14 mouse cellular contexts compared by ENCODE assay signal in the genomic region with DNA sequence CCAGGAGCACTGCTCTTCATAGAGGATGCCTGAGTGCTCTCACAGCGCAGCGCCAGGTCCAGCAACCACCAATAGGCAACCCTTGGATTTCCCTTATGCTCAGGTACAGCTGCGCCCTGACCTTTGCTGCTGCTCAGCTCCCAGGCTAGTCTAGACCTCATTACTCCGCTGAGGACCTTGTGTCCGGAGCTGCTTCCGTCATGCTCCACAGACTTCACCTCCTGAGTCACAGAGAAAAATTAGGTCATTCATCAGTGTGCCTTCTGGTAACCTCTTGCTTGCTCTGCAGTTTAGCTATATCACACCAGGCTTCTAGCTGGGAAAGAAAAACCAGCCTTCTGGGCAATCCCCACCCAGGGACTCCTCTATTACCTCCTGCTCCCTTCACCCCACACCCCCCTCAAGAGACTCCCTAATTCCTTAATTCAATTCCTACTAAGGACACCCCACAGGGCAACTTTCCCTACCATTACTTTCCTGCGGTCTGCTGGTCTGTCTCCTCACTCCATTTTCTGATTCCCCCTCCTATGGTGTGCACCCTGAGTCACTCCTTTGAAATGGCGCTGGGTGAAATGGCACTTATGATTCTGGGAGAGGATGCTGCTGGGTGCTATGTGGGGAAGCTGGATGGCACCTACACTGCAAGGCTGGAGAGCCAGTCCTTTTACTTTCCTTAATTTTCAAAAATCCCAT.
DNase-seq lines count a peak whose midpoint lies in the region; ATAC-seq and TF ChIP-seq lines count a peak whose summit lies in the region.
"Had no signal": no experiment of that assay in that cellular context is flagged by ENCODE, and none has a peak within 500 bp of the region (broad histone marks: within the 10 kb centered on the region; RNA-seq: fewer than 3 reads in every experiment).

No protein-coding gene starts in this region.

- no peak overlapping the region for H3K27ac ChIP-seq in CH12.LX (ENCODE audit: insufficient read depth, low read depth)
- no peak overlapping the region for H3K27ac ChIP-seq in kidney, embryonic 16.5 days (ENCODE audit: low read length)
- H3K27ac ChIP-seq: forebrain, embryonic 12.5 days; lung, embryonic 15.5 days had no signal

- 0 out of 2 replicates have a peak, but pooled peaks have one; percentile 27 for TF ChIP-seq EP300 in CH12.LX (IDR thresholded peaks at IDR 0.05; ENCODE audit: low read length)

- peak; percentile 84 for ATAC-seq in kidney, embryonic 16.5 days (ENCODE audit: low FRiP score, low TSS enrichment)

- dilution Hi-C loops in CH12.LX (cut with MboI; ENCODE audit: extremely low pct_ligation_motif_present, extremely low pct_unique_long_range_greater_than_20kb, low sequenced_read_pairs): no loop called here

- peaks cover 6 to 30% of the 10 kb centered on the region in 2 experiments for H3K4me1 ChIP-seq in CH12.LX (ENCODE audit: control insufficient read depth in 1 of 2, insufficient read depth in 2 of 2)
- H3K4me1 ChIP-seq in kidney, embryonic 16.5 days (ENCODE audit: insufficient read depth, low read length): peaks cover 5% of the 10 kb centered on the region; the same call in 1 of the 2 replicates
- H3K4me1 ChIP-seq: forebrain, embryonic 12.5 days; lung, embryonic 15.5 days had no signal

- no peaks in the 10 kb centered on the region for H3K36me3 ChIP-seq in CH12.LX (replicated peaks in 1 of 2; ENCODE audit: control insufficient read depth in 1 of 2, insufficient read depth in 1 of 2, low read length in 1 of 2)
- H3K36me3 ChIP-seq in kidney, embryonic 16.5 days (ENCODE audit: insufficient read depth, low read length): no peaks in the 10 kb centered on the region
- H3K36me3 ChIP-seq: forebrain, embryonic 12.5 days; limb, embryonic 10.5 days; lung, embryonic 15.5 days had no signal

- TF ChIP-seq CTCF in CH12.LX (conservative IDR thresholded peaks at IDR 0.05 in 1 of 2, IDR thresholded peaks at IDR 0.05 in 1 of 2; ENCODE audit: low read depth in 2 of 2, low read length in 2 of 2): no peak

- H3K79me2 ChIP-seq in CH12.LX (replicated peaks; ENCODE audit: control insufficient read depth, extremely low read depth, insufficient read depth, poor library complexity, severe bottlenecking): no peaks in the 10 kb centered on the region

- TF ChIP-seq RAD21 in CH12.LX (IDR thresholded peaks at IDR 0.05; ENCODE audit: low read depth, low read length): no peak

- H3K9me3 ChIP-seq in CH12.LX (replicated peaks; ENCODE audit: low read length): no peaks in the 10 kb centered on the region
- H3K9me3 ChIP-seq in kidney, embryonic 16.5 days (ENCODE audit: low read length): no peaks in the 10 kb centered on the region
- H3K9me3 ChIP-seq: forebrain, embryonic 12.5 days; limb, embryonic 10.5 days; lung, embryonic 15.5 days had no signal

- H3K27me3 ChIP-seq in CH12.LX (replicated peaks): no peaks in the 10 kb centered on the region
- H3K27me3 ChIP-seq in kidney, embryonic 16.5 days (ENCODE audit: insufficient read depth, low read length): no peaks in the 10 kb centered on the region
- H3K27me3 ChIP-seq: forebrain, embryonic 12.5 days had no signal

- H3K9ac ChIP-seq in CH12.LX (ENCODE audit: insufficient read depth, low read depth): no peak overlapping the region
- H3K9ac ChIP-seq in kidney, embryonic 16.5 days (replicated peaks; ENCODE audit: low read length): no peak overlapping the region
- H3K9ac ChIP-seq: forebrain, embryonic 12.5 days; lung, embryonic 15.5 days had no signal

- no peak overlapping the region for H3K4me2 ChIP-seq in CH12.LX (ENCODE audit: insufficient read depth, low read depth, poor library complexity, severe bottlenecking)
- no peak overlapping the region for H3K4me2 ChIP-seq in kidney, embryonic 16.5 days (replicated peaks; ENCODE audit: low read depth, low read length)
- H3K4me2 ChIP-seq: forebrain, embryonic 12.5 days; lung, embryonic 15.5 days; midbrain, embryonic 11.5 days had no signal

- in situ Hi-C loops in CH12.LX (cut with MboI; ENCODE audit: low pct_ligation_motif_present, low pct_unique_long_range_greater_than_20kb, low sequenced_read_pairs): no loop called here

- H3K4me3 ChIP-seq in CH12.LX (replicated peaks in 1 of 3; ENCODE audit: low read depth in 2 of 3, low read length in 2 of 3, poor library complexity in 1 of 3): no peak overlapping the region
- no peak overlapping the region for H3K4me3 ChIP-seq in kidney, embryonic 16.5 days (ENCODE audit: low read length)
- H3K4me3 ChIP-seq: forebrain, embryonic 12.5 days; limb, embryonic 10.5 days; lung, embryonic 15.5 days had no signal

- peak; percentile 45 for DNase-seq in cerebellum, adult 11-12 months
- DNase-seq in cerebellum, adult 11 months: no peak
- no peak for DNase-seq in CH12.LX (ENCODE audit: extremely low read depth)
- DNase-seq in cerebellum, adult 9-10 months: peak; percentile 60
- no peak for DNase-seq in lung, postnatal 4 days
- DNase-seq in urinary bladder, postnatal 36 days (ENCODE audit: low spot score in 2 of 2): no peak
- no peak for DNase-seq in layer of hippocampus, adult 8-10 months (ENCODE audit: low spot score in 2 of 2)
- DNase-seq: gastrocnemius, postnatal 10 days; right cerebral cortex, postnatal 4 days had no signal

- no peak for TF ChIP-seq POLR2A in CH12.LX (IDR thresholded peaks at IDR 0.05; ENCODE audit: low read depth, low read length)

- WGBS in kidney, embryonic 16.5 days: 49% methylated on average over 8 of the region's 8 CpGs

TF ChIP-seq in CH12.LX, 34 proteins besides CTCF, POLR2A, EP300 and RAD21:
- no peak for TF ChIP-seq NRF1 (IDR thresholded peaks at IDR 0.05; ENCODE audit: low read depth, low read length)
- no peak for TF ChIP-seq ZKSCAN1 (IDR thresholded peaks at IDR 0.05; ENCODE audit: borderline replicate concordance, low read depth, low read length)
- TF ChIP-seq ETS1 (conservative IDR thresholded peaks at IDR 0.05; ENCODE audit: low read depth, low read length): peak; percentile 52; the same call in 1 of the 2 replicates
- TF ChIP-seq MAFK (IDR thresholded peaks at IDR 0.05; ENCODE audit: insufficient replicate concordance, low read length): no peak

Comparison
In these comparisons a context has a peak if more than half of its experiments do, and no peak if none do; other contexts are left out.
1. DNase-seq: peak in cerebellum, adult 11-12 months (single experiment) and cerebellum, adult 9-10 months (single experiment); none in cerebellum, adult 11 months (single experiment), CH12.LX (single experiment), lung, postnatal 4 days (0 of 2), urinary bladder, postnatal 36 days (0 of 2) and layer of hippocampus, adult 8-10 months (0 of 2).